Mouse (Mus musculus) midbrain, embryonic 13.5 days (tissue): ENCODE data around the gene Gm10837. TPM values are rescaled to one million over a fixed set of nuclear protein-coding genes. Genes with fewer than 3 reads are reported as not detected.

ENCODE experiments used
- ATAC-seq: fragments of 200-750 bp; cut with Nextera tagmentation; 2 replicates; pipeline ENCODE4 v1.8.0; 2017; ENCODE audit warnings: mild to moderate bottlenecking, moderate TSS enrichment, moderate library complexity
- H3K27ac ChIP-seq: fragments of 300-500 bp; sonication (generic); 2 replicates; pipeline ENCODE4 v1.5.1; 2015; ENCODE audit warnings: inconsistent platforms, mild to moderate bottlenecking, moderate library complexity
- H3K27me3 ChIP-seq: fragments of 300-500 bp; sonication (generic); 2 replicates; pipeline ENCODE4 v1.6.1; 2015; ENCODE audit warnings: mild to moderate bottlenecking, inconsistent platforms
- H3K36me3 ChIP-seq: fragments of 300-500 bp; sonication (generic); 2 replicates; pipeline ENCODE4 v1.6.1; 2015; ENCODE audit warnings: mild to moderate bottlenecking, inconsistent platforms
- H3K4me1 ChIP-seq: fragments of 300-500 bp; sonication (generic); replicated peaks from 2 replicates; pipeline ENCODE4 v1.6.1; 2015; ENCODE audit warnings: inconsistent platforms
- H3K4me2 ChIP-seq: fragments of 300-500 bp; sonication (generic); replicated peaks from 2 replicates; pipeline ENCODE4 v1.6.1; 2015; ENCODE audit warnings: moderate library complexity, mild to moderate bottlenecking, inconsistent platforms
- H3K4me3 ChIP-seq: fragments of 300-500 bp; sonication (generic); replicated peaks from 2 replicates; pipeline ENCODE4 v1.5.1; 2015; ENCODE audit warnings: mild to moderate bottlenecking, inconsistent platforms
- H3K9ac ChIP-seq: fragments of 300-500 bp; sonication (generic); replicated peaks from 2 replicates; pipeline ENCODE4 v1.6.1; 2015; ENCODE audit warnings: mild to moderate bottlenecking, inconsistent platforms
- H3K9me3 ChIP-seq: fragments of 300-500 bp; sonication (generic); 2 replicates; pipeline ENCODE4 v1.6.1; 2016; ENCODE audit warnings: mild to moderate bottlenecking, inconsistent platforms
- WGBS: fragments of 180-500 bp; shearing (Covaris S2); methylation state at CpG from one replicate; pipeline ENCODE4 v1.1.7; 2015; 5-methylcytosine and 5-hydroxymethylcytosine counted together
- polyA plus RNA-seq: library from polyadenylated mRNA; unstranded; fragments of >200 nt; fragmentation: Nextera tagmentation; extraction: Ambion mirVana; gene quantifications from 2 replicates; pipeline ENCODE4 v1.2.1, GENCODE M21; 2015

The Gm10837 gene
- polyA plus RNA-seq, 1 experiment from 2014 or later = 0.73 TPM

GRCm38 (mm10) chr14:122483556-122484421 lies 6.6 kb upstream of the Gm10837 start:
- ATAC-seq = 0 out of 2 replicates have a peak, but pooled peaks have one; percentile 2
- H3K9me3 ChIP-seq = no peaks in the 10 kb centered on the region
- H3K4me3 ChIP-seq = peak overlapping the region; percentile 14
- peak overlapping the region; percentile 73; the same call in 1 of the 2 replicates for H3K9ac ChIP-seq
- H3K27ac ChIP-seq = peak overlapping the region; percentile 44; the same call in 1 of the 2 replicates
- peaks cover 40% of the 10 kb centered on the region for H3K4me1 ChIP-seq
- peak overlapping the region; percentile 61 for H3K4me2 ChIP-seq
- peaks cover 79% of the 10 kb centered on the region for H3K27me3 ChIP-seq
- peaks cover 3% of the 10 kb centered on the region; the same call in 1 of the 2 replicates for H3K36me3 ChIP-seq
- WGBS = 5% methylated on average over 18 of the region's 18 CpGs

- peak; percentile 5; the same call in 1 of the 2 replicates for ATAC-seq
- H3K36me3 ChIP-seq = no peaks in the 10 kb centered on the region
- H3K27ac ChIP-seq = peak overlapping the region; percentile 62
- no peaks in the 10 kb centered on the region for H3K9me3 ChIP-seq
- 13% methylated on average over 4 of the region's 4 CpGs for WGBS
- H3K4me3 ChIP-seq = peak overlapping the region; percentile 14
- H3K4me2 ChIP-seq = peak overlapping the region; percentile 61
- H3K4me1 ChIP-seq = peaks cover 38% of the 10 kb centered on the region
- H3K27me3 ChIP-seq = peaks cover 83% of the 10 kb centered on the region
- H3K9ac ChIP-seq = peak overlapping the region; percentile 32
Measured at GRCm38 (mm10) chr14:122484458-122484843, 5.9 kb upstream of the Gm10837 start.

DNA sequence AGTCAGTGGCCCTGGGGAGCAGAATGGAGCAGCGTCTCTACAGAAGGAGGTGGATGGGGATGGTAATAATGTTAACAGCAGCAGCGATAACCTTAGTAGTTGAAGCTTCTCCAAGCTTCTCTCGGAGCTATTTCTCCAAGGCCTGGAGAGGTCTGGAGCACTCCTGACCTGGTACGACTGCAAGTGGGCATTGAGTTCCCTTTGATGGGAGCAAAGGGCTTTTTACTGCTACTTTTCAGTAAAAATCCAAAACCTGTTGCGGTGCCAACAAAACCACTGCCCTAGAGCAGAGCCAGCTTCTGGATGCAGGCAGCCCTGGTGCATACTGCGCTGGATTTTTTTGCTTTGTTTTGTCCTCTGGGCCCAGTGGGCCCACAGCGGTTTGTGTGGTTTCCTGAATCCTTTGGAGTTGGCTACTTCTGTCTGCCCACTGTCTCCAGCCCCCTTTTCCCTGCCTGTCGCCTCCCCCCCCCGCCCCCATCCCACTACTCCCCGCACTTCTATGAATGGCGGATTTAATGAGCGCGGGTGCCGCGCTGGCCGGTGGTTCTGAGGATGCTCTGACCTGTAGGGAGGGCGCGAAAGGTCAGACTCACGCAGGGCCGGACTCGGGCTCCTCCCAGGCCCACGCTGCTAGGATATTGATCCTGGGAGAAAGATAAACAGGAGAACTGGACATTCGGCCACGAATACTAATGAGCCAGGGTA lies 5.4 kb upstream of the Gm10837 start:
- Histone ChIP-seq H3K9me3 (no peaks in the 10 kb centered on the region), H3K4me3 (peak overlapping the region; percentile 14; the same call in 1 of the 2 replicates), H3K27me3 (peaks cover 88% of the 10 kb centered on the region), H3K9ac (peak overlapping the region; percentile 28), H3K27ac (peak overlapping the region; percentile 62), H3K4me1 (peaks cover 42% of the 10 kb centered on the region), H3K4me2 (peak overlapping the region; percentile 61), H3K36me3 (no peaks in the 10 kb centered on the region)
- ATAC-seq = no peak; the same call in 1 of the 2 replicates
- under 1% methylated on average over 24 of the region's 24 CpGs for WGBS

GRCm38 (mm10) chr14:122485635-122486181 lies 4.7 kb upstream of the Gm10837 start:
- peaks cover 89% of the 10 kb centered on the region for H3K27me3 ChIP-seq
- H3K9ac ChIP-seq = peak overlapping the region; percentile 12; the same call in 1 of the 2 replicates
- H3K36me3 ChIP-seq = no peaks in the 10 kb centered on the region
- H3K4me2 ChIP-seq = peak overlapping the region; percentile 61
- no peaks in the 10 kb centered on the region for H3K9me3 ChIP-seq
- H3K4me1 ChIP-seq = peaks cover 48% of the 10 kb centered on the region
- H3K4me3 ChIP-seq = peak overlapping the region; percentile 14; the same call in 1 of the 2 replicates
- ATAC-seq = no peak
- peak overlapping the region; percentile 62 for H3K27ac ChIP-seq
- 4% methylated on average over 12 of the region's 12 CpGs for WGBS

DNA sequence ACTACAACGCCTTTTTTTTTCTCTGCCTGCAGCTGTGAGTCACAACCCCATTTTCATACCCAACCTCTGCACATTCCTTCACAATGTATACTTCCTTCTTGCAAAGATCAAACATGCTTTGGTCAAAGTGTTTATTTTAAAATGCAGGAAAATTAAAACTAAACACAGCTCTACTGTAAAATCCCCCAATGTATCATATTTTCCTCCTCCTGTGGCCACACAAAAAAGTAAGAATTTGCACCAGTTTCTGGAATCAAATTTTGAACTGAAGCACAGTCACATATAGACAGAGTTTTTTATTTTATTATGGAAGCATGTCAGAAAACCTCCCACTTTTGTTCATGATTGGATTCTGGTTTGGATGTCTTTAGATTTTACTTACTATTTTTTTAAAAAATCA lies 3.8 kb upstream of the Gm10837 start:
- H3K27me3 ChIP-seq = peaks cover 89% of the 10 kb centered on the region
- WGBS = 10% methylated on average over 1 of the region's 1 CpGs
- no peaks in the 10 kb centered on the region for H3K9me3 ChIP-seq
- no peak overlapping the region for H3K4me2 ChIP-seq
- peaks cover 44% of the 10 kb centered on the region for H3K4me1 ChIP-seq
- no peak overlapping the region for H3K9ac ChIP-seq
- H3K4me3 ChIP-seq = no peak overlapping the region
- no peaks in the 10 kb centered on the region for H3K36me3 ChIP-seq
- no peak overlapping the region for H3K27ac ChIP-seq
- ATAC-seq = no peak

DNA sequence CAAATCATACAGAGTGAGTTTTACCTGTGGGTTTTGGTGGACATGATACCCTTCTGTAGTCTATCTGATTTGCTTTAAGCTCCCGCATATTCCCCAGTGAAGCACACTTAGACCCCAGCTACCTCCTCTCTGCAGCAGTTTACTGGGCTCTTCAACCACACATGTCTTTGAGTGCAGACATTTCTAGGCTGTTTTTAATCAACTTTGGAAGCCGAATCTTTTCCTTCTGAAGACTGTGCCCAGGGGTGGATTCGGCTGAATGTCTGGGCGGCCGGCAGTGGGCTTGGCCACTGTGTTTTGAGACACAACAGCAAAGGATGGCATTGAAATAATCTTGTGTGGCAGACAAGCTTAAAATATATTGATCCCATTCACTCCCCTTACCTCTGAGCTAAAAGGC lies 3.0 kb upstream of the Gm10837 start:
- WGBS = 7% methylated on average over 5 of the region's 5 CpGs
- Histone ChIP-seq H3K36me3 (no peaks in the 10 kb centered on the region), H3K4me2 (0 out of 2 replicates have a peak overlapping the region, but pooled peaks have one; percentile 5)

DNA sequence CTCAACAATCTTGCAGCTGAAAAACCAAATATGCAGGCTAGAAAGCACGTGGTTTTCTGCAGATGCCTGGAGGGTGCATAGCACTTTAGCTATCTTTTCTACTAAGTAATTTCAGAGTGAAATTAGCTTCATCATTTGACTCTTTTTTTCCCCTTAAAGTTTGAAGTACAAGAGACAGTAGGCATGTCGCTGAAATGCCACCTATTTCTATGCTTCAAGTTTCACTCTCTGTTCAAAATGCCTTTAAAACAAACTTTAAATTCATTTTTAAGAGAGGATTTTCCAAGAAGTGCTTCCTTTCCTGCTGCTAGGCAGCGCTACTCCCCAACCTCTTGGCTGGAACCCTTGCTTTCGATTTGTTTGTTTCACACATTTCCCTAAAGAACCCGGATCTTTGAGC lies 1.3 kb upstream of the Gm10837 start:
- ATAC-seq = no peak
- Histone ChIP-seq H3K27me3 (peaks cover 85% of the 10 kb centered on the region), H3K9ac (no peak overlapping the region), H3K27ac (no peak overlapping the region), H3K36me3 (no peaks in the 10 kb centered on the region), H3K9me3 (0 out of 2 replicates have a peak, but pooled peaks cover 3% of the 10 kb centered on the region), H3K4me2 (peak overlapping the region; percentile 51), H3K4me1 (peaks cover 25% of the 10 kb centered on the region), H3K4me3 (no peak overlapping the region)
- WGBS = 1% methylated on average over 5 of the region's 5 CpGs

More for the DNA sequence above, 3.0 kb upstream of the Gm10837 start:
- Histone ChIP-seq H3K27ac (no peak overlapping the region), H3K4me3 (no peak overlapping the region), H3K9me3 (no peaks in the 10 kb centered on the region), H3K9ac (no peak overlapping the region), H3K4me1 (peaks cover 39% of the 10 kb centered on the region), H3K27me3 (peaks cover 86% of the 10 kb centered on the region)
- no peak for ATAC-seq

DNA sequence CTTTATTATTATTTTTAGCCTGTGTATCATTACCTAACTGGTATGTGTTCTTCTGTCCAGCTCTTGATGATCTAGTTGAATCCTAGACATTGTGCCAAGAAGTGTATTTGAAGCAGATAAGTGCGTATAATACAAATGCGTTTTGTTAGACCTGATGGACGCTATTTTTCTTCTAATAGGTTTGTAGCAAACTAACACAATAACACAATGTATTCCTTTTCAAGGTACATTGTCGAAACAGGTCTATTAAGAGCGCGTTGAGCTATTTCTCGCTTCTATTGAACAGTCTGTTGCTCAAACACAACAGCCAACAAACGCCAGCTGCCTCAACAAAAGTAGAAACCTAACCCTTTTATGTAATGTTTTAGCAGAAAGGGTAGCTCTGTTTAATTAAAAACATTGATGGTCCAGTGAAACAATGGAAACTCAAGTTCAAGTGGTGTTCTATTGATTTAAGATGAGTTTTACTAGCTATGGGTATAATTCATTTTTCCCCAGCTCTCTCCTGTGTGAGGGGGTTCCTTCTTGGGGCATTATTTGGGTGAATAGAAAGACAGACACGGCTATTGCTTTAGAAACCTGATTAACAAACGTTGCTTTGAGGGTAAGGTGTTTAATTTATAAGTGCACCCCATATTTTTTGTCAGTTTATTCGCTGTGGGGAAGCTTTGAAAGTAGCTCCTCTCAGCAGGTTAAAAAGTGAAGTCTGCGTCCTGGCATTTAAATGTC lies 536 bp upstream of the Gm10837 start:
- under 1% methylated on average over 12 of the region's 12 CpGs for WGBS
- Histone ChIP-seq H3K27ac (peak overlapping the region; percentile 49; the same call in 1 of the 2 replicates), H3K4me1 (peaks cover 19% of the 10 kb centered on the region), H3K4me3 (peak overlapping the region; percentile 33), H3K9me3 (peaks cover 3% of the 10 kb centered on the region; the same call in 1 of the 2 replicates), H3K27me3 (peaks cover 78% of the 10 kb centered on the region), H3K4me2 (peak overlapping the region; percentile 51), H3K36me3 (no peaks in the 10 kb centered on the region), H3K9ac (no peak overlapping the region)
- ATAC-seq = peak; percentile 32

- WGBS = 62% methylated on average over 6 of the region's 6 CpGs
- Histone ChIP-seq H3K4me1 (peaks cover 12% of the 10 kb centered on the region), H3K4me2 (no peak overlapping the region), H3K27ac (no peak overlapping the region), H3K9me3 (peaks cover 3% of the 10 kb centered on the region; the same call in 1 of the 2 replicates), H3K4me3 (no peak overlapping the region), H3K27me3 (peaks cover 66% of the 10 kb centered on the region), H3K36me3 (no peaks in the 10 kb centered on the region), H3K9ac (no peak overlapping the region)
- no peak for ATAC-seq
Measured at GRCm38 (mm10) chr14:122491521-122491920, 1.1 kb downstream of the Gm10837 start.

GRCm38 (mm10) chr14:122492015-122492414 lies 1.6 kb downstream of the Gm10837 start:
- Histone ChIP-seq H3K9ac (no peak overlapping the region), H3K4me3 (no peak overlapping the region), H3K36me3 (no peaks in the 10 kb centered on the region), H3K27ac (no peak overlapping the region), H3K9me3 (peaks cover 3% of the 10 kb centered on the region; the same call in 1 of the 2 replicates), H3K4me2 (no peak overlapping the region), H3K27me3 (peaks cover 63% of the 10 kb centered on the region), H3K4me1 (peaks cover 12% of the 10 kb centered on the region)
- 71% methylated on average over 1 of the region's 1 CpGs for WGBS
- no peak for ATAC-seq

DNA sequence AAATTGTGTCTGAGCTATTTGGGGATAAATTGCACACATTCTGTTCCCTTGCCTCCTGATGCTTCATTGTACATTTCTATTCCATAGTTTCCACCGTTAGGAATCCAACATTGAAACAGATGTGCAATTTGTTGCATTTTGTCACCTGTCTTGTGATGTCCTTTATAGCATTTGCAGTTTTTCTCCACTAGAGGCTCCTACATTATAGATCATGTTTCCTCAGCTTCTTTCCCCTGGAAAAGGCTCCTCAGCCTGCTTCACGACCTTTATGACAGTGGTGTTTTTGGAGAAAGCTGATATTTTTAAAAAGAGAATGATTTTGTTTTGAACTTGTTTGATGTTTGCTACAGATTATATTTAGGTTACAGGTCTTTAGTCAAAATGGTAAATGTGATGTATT lies 18.7 kb downstream of the Gm10837 start:
- Histone ChIP-seq H3K27ac (no peak overlapping the region), H3K9ac (no peak overlapping the region), H3K36me3 (no peaks in the 10 kb centered on the region), H3K9me3 (no peaks in the 10 kb centered on the region), H3K4me3 (no peak overlapping the region), H3K4me2 (no peak overlapping the region), H3K27me3 (no peaks in the 10 kb centered on the region), H3K4me1 (no peaks in the 10 kb centered on the region)
- 26% methylated on average over 2 of the region's 2 CpGs for WGBS
- ATAC-seq = no peak
